Mouse (Mus musculus) olfactory bulb, adult 2 months (tissue): ENCODE measurements around the gene Aldoc.

Experiments used
- CTCF ChIP-seq: fragments of 200-500 bp; IDR thresholded peaks from 2 replicates; pipeline ENCODE4 v1.5.1; 2012; ENCODE audit warnings: low read depth, mild to moderate bottlenecking, low read length, moderate library complexity; ENCODE audit not compliant: insufficient read depth
- POLR2A ChIP-seq: fragments of 200-500 bp; IDR thresholded peaks from 2 replicates; pipeline ENCODE4 v1.6.1; 2012; ENCODE audit warnings: mild to moderate bottlenecking, low read depth, low read length, moderate library complexity; ENCODE audit not compliant: insufficient read depth

GRCm38 (mm10) chr11:78353081-78353480 lies 30.3 kb downstream of the Aldoc start:
- TF ChIP-seq POLR2A (no peak), CTCF (no peak)
